Mouse (Mus musculus): ENCODE results near the gene Gm20716. TPM values are rescaled to one million over a fixed set of nuclear protein-coding genes. Genes with fewer than 3 reads are reported as not detected.
A peak's percentile ranks its signal among the peaks of the same experiment; 100 is the strongest.

Gene Gm20716
- polyA plus RNA-seq (2014; fragmentation: Nextera tagmentation; extraction: Ambion mirVana): 21.5 and 22.0 TPM in 2 replicates

DNA sequence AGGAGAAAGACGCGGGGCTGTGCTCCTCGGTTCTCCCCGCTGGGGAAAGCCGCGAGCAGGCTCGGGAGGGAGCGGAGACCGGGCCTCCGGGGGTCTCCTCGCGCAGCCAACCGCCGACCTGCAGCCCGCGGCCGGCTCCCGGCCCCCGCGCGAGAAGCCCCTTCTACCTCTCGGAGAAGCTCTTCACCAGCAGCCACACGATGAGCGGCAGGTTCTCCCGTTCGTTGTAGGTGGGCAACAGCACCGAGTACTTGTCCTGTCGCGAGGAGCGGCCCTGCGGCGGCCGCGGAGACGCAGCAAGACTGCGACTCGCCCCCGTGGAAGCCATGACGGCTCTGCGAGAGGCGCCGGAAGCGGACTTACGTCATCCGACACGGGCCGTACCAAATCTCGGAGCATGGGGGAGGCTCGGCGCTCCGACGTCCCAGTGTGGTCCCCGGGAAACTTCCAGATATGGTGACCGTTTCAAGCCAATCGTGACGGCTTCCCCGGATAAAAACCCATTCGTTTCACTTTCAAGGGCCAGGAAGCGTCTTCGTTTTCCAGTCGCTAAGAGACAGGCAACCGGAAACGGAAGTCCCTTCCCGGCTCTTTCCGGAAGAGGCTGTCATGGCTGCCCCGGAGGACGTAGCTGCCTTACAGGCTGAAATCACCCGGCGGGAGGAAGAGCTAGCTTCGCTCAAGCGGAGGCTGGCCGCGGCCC lies at the start of gene Gm20716, which contains the start of the genes Dpm1 and Mocs3:
Gene Gm20716, minus strand, starts transcription at position 339 of the 703 bp plus-strand sequence.
Gene Dpm1, minus strand, starts transcription at position 566 of the 703 bp plus-strand sequence.
Gene Mocs3, plus strand, starts transcription at position 597 of the 703 bp plus-strand sequence.
- no peaks in the 10 kb centered on the region for H3K9me3 ChIP-seq (ENCODE audit: control insufficient read depth, low read length)
- H3K9ac ChIP-seq (ENCODE audit: low read depth, low read length): peak within 1 kb of the TSS; percentile 95
- peak within 1 kb of the TSS; percentile 93 for H3K27ac ChIP-seq (replicated peaks; ENCODE audit: low read depth, low read length)
- H3K4me1 ChIP-seq (ENCODE audit: control insufficient read depth, insufficient read depth, low read length): peaks cover 18% of the 10 kb centered on the region
- no peaks in the 10 kb centered on the region for H3K27me3 ChIP-seq (replicated peaks; ENCODE audit: control insufficient read depth, insufficient read depth, low read length)
- DNase-seq (ENCODE audit: low spot score): peak; percentile 94
- 0% methylated on average over 61 of the region's 73 CpGs for WGBS
- H3K4me3 ChIP-seq (ENCODE audit: low read depth, low read length): peak within 1 kb of the TSS; percentile 100
- H3K36me3 ChIP-seq (ENCODE audit: control insufficient read depth, insufficient read depth, low read length): peaks cover 41% of the 10 kb centered on the region
- peak; percentile 89 for ATAC-seq (ENCODE audit: low read depth)
- peak within 1 kb of the TSS; percentile 99 for H3K4me2 ChIP-seq (ENCODE audit: low read depth, low read length)

DNA sequence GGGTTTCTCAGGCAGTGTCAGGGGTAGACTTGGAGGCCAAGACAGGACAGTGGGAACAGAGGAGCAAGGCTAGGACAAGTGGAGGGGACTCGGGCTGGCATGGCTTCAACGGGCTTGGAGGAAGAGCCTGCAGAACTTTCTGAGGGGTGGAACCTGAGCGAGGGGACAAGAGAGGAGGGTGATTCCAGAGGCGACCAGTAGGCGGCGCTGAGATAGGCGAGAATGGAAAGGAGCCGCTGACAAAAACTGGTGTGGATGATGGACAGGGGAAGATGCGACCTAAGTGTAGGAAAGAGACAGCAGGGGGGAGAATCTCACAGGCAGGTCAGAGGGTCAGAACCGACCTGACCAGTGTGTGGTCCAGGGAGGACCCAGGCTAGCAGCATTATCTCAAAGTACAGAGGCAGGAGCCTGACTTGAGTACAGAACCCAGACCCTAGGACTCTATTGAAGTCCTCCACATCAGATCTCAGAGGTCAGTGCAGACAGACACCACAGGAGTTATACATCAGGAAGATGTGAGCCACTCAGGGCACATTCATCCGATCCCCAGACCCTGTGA lies 44.3 kb upstream of the Gm20716 start:
- ATAC-seq (ENCODE audit: low read depth) (no peak), DNase-seq (ENCODE audit: low spot score) (peak; percentile 36)
- no peaks in the 10 kb centered on the region for H3K9me3 ChIP-seq (ENCODE audit: control insufficient read depth, low read length)
- no peak overlapping the region for H3K4me2 ChIP-seq (ENCODE audit: low read depth, low read length)
- no peaks in the 10 kb centered on the region for H3K36me3 ChIP-seq (ENCODE audit: control insufficient read depth, insufficient read depth, low read length)
- no peaks in the 10 kb centered on the region for H3K4me1 ChIP-seq (ENCODE audit: control insufficient read depth, insufficient read depth, low read length)
- no peak overlapping the region for H3K27ac ChIP-seq (replicated peaks; ENCODE audit: low read depth, low read length)
- 5% methylated on average over 11 of the region's 11 CpGs for whole genome bisulfite sequencing
- H3K4me3 ChIP-seq (ENCODE audit: low read depth, low read length): no peak overlapping the region
- peaks cover 36% of the 10 kb centered on the region for H3K27me3 ChIP-seq (replicated peaks; ENCODE audit: control insufficient read depth, insufficient read depth, low read length)
- no peak overlapping the region for H3K9ac ChIP-seq (ENCODE audit: low read depth, low read length)

DNA sequence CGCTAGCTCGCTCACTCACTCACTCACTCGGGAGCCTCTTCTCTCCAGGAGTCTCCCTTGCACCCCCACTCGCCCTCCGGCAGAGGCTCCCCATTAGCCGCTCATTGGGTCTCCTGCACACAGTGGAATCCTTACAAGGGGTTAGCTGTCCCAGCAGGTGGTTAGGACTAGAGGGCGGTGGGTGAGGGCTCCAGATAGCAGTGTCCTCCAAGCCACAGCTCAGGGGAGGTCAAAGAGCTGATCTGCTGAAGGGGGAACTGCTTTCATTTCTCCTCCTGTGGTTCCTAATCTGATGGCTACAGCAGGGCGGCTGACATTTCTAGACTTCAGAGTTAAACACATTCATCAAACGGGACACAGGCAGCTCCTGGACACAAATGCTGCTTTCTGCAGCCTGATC lies 43.2 kb upstream of the Gm20716 start:
- no peak overlapping the region for H3K9ac ChIP-seq (ENCODE audit: low read depth, low read length)
- H3K4me3 ChIP-seq (ENCODE audit: low read depth, low read length): no peak overlapping the region
- ATAC-seq (ENCODE audit: low read depth) (no peak), DNase-seq (ENCODE audit: low spot score) (no peak)
- H3K27me3 ChIP-seq (replicated peaks; ENCODE audit: control insufficient read depth, insufficient read depth, low read length): peaks cover 27% of the 10 kb centered on the region
- WGBS: 35% methylated on average over 9 of the region's 9 CpGs
- H3K36me3 ChIP-seq (ENCODE audit: control insufficient read depth, insufficient read depth, low read length): no peaks in the 10 kb centered on the region
- H3K4me2 ChIP-seq (ENCODE audit: low read depth, low read length): no peak overlapping the region
- H3K27ac ChIP-seq (replicated peaks; ENCODE audit: low read depth, low read length): no peak overlapping the region
- H3K9me3 ChIP-seq (ENCODE audit: control insufficient read depth, low read length): no peaks in the 10 kb centered on the region
- no peaks in the 10 kb centered on the region for H3K4me1 ChIP-seq (ENCODE audit: control insufficient read depth, insufficient read depth, low read length)

DNA sequence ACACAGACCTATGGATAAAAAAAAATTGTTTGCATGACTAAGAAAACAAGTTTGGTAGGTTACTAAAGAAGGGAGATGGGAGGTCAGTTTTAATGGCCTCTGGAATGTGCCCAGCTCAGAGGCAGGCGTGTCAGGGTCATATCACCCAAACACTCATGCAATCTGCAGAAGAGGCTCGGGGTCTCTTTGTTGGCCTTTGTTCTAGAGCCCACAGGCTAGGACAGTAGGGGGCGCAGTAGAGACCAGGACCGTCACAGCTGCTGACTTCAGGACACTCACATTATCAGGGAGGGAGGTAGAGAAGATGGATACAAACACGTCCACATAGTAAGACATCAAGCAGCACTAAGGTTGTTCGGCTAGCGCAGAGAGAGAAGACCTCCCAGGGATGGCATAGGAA lies 37.9 kb upstream of the Gm20716 start:
- H3K36me3 ChIP-seq (ENCODE audit: control insufficient read depth, insufficient read depth, low read length): no peaks in the 10 kb centered on the region
- no peaks in the 10 kb centered on the region for H3K9me3 ChIP-seq (ENCODE audit: control insufficient read depth, low read length)
- 36% methylated on average over 7 of the region's 7 CpGs for whole genome bisulfite sequencing
- H3K4me1 ChIP-seq (ENCODE audit: control insufficient read depth, insufficient read depth, low read length): no peaks in the 10 kb centered on the region
- ATAC-seq (ENCODE audit: low read depth): peak; percentile 41; the same call in 1 of the 2 replicates
- H3K9ac ChIP-seq (ENCODE audit: low read depth, low read length): no peak overlapping the region
- H3K4me3 ChIP-seq (ENCODE audit: low read depth, low read length): no peak overlapping the region
- peak overlapping the region; percentile 39; the same call in 1 of the 2 replicates for H3K4me2 ChIP-seq (ENCODE audit: low read depth, low read length)
- no peak for DNase-seq (ENCODE audit: low spot score)
- H3K27ac ChIP-seq (replicated peaks; ENCODE audit: low read depth, low read length): no peak overlapping the region
- H3K27me3 ChIP-seq (replicated peaks; ENCODE audit: control insufficient read depth, insufficient read depth, low read length): no peaks in the 10 kb centered on the region

DNA sequence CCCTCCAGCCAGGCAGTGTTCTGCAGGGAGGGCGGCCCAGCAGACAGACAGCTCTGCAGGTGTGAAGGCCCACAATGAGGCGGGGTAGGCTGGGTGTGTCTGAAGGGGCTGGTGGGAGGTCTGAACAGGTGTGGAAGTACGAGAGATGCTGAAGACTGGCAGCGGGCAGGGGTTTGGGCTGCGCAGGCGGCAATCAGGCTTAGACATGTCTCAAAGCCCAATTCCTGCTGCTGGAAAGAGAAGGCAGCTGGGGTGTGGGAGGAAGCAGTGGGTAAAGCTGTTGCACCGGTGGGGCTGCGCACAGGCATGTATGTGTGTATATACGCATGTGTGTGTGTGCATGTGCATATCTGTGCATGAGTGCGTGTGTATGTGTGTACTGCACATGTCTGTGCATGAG lies 30.7 kb upstream of the Gm20716 start:
- Histone ChIP-seq H3K4me2 (ENCODE audit: low read depth, low read length) (no peak overlapping the region), H3K27ac (replicated peaks; ENCODE audit: low read depth, low read length) (no peak overlapping the region), H3K36me3 (ENCODE audit: control insufficient read depth, insufficient read depth, low read length) (no peaks in the 10 kb centered on the region), H3K9me3 (ENCODE audit: control insufficient read depth, low read length) (no peaks in the 10 kb centered on the region), H3K4me3 (ENCODE audit: low read depth, low read length) (no peak overlapping the region), H3K27me3 (replicated peaks; ENCODE audit: control insufficient read depth, insufficient read depth, low read length) (no peaks in the 10 kb centered on the region), H3K4me1 (ENCODE audit: control insufficient read depth, insufficient read depth, low read length) (no peaks in the 10 kb centered on the region), H3K9ac (ENCODE audit: low read depth, low read length) (no peak overlapping the region)
- DNase-seq (ENCODE audit: low spot score) (peak; percentile 62), ATAC-seq (ENCODE audit: low read depth) (peak; percentile 69)
- 88% methylated on average over 10 of the region's 10 CpGs for WGBS

DNA sequence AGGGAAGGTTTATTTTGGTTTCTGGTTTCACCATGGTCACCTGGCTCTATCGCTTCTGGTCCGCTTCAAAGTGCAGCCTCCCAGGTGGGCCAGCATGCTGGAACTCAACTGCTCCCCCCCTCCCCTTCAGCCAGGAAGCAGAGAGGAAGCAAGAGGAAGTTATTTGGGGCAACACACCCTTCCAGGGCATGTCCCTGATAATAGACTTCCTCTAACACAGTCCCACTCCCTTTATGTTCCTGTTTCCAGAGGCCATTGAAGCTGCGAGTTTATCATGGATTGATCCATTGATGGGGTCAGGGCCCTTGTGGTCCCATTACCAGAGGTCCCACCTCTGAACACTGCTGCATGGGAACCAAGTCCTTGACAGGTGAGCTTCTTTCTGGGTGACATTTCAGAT lies 30.0 kb upstream of the Gm20716 start:
- no peaks in the 10 kb centered on the region for H3K36me3 ChIP-seq (ENCODE audit: control insufficient read depth, insufficient read depth, low read length)
- H3K4me3 ChIP-seq (ENCODE audit: low read depth, low read length): no peak overlapping the region
- no peak for ATAC-seq (ENCODE audit: low read depth)
- no peak overlapping the region for H3K4me2 ChIP-seq (ENCODE audit: low read depth, low read length)
- 93% methylated on average over 3 of the region's 3 CpGs for WGBS
- H3K27me3 ChIP-seq (replicated peaks; ENCODE audit: control insufficient read depth, insufficient read depth, low read length): no peaks in the 10 kb centered on the region
- DNase-seq (ENCODE audit: low spot score): no peak
- H3K9ac ChIP-seq (ENCODE audit: low read depth, low read length): no peak overlapping the region
- H3K4me1 ChIP-seq (ENCODE audit: control insufficient read depth, insufficient read depth, low read length): no peaks in the 10 kb centered on the region
- no peak overlapping the region for H3K27ac ChIP-seq (replicated peaks; ENCODE audit: low read depth, low read length)
- no peaks in the 10 kb centered on the region for H3K9me3 ChIP-seq (ENCODE audit: control insufficient read depth, low read length)

DNA sequence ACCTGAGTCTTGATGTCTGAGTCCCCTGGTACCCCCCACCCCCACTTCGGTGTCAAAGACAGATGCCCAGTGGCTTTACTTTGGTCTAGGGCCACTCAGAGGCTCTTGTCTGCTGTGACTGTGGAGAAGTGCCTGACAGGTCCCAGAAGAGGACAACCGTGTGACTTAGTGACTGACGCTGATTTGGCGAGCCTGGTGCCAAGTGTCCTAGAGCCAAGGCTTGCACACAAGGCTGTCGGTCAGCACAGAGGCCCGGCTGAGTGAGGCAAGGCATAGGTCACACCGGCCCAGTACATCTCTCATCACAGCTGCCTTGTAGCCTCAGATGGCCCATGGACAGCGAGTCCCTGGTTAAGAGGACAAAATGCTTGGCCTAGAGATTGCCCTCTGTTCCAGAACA lies 28.9 kb upstream of the Gm20716 start:
- no peaks in the 10 kb centered on the region for H3K4me1 ChIP-seq (ENCODE audit: control insufficient read depth, insufficient read depth, low read length)
- H3K9me3 ChIP-seq (ENCODE audit: control insufficient read depth, low read length): no peaks in the 10 kb centered on the region
- H3K4me2 ChIP-seq (ENCODE audit: low read depth, low read length): no peak overlapping the region
- DNase-seq (ENCODE audit: low spot score) (no peak), ATAC-seq (ENCODE audit: low read depth) (no peak)
- no peak overlapping the region for H3K9ac ChIP-seq (ENCODE audit: low read depth, low read length)
- no peak overlapping the region for H3K4me3 ChIP-seq (ENCODE audit: low read depth, low read length)
- H3K27ac ChIP-seq (replicated peaks; ENCODE audit: low read depth, low read length): no peak overlapping the region
- no peaks in the 10 kb centered on the region for H3K27me3 ChIP-seq (replicated peaks; ENCODE audit: control insufficient read depth, insufficient read depth, low read length)
- 87% methylated on average over 8 of the region's 8 CpGs for WGBS
- H3K36me3 ChIP-seq (ENCODE audit: control insufficient read depth, insufficient read depth, low read length): no peaks in the 10 kb centered on the region

DNA sequence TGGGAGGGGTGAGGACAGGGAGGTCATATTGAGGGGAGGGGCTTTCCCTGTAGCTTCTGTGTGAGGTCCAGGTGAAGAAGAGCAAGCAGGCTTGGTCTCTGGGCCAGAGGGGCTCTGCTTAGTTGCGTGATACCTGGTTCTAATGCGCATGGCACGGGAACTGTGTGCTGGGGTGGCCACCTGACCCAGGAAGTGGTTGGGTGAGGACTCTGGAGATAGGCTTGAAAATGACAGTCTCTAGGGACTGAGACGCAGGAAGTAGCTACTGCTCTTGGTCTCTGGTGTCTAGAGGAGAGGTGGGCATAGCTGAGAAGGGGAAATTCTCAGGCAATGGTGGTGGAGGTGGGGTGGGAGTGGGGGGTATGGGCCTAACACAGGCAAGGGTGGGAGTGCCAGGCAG lies 27.0 kb upstream of the Gm20716 start:
- H3K27ac ChIP-seq (replicated peaks; ENCODE audit: low read depth, low read length): no peak overlapping the region
- H3K9me3 ChIP-seq (ENCODE audit: control insufficient read depth, low read length): no peaks in the 10 kb centered on the region
- no peak overlapping the region for H3K9ac ChIP-seq (ENCODE audit: low read depth, low read length)
- ATAC-seq (ENCODE audit: low read depth) (no peak), DNase-seq (ENCODE audit: low spot score) (no peak)
- H3K4me2 ChIP-seq (ENCODE audit: low read depth, low read length): no peak overlapping the region
- no peak overlapping the region for H3K4me3 ChIP-seq (ENCODE audit: low read depth, low read length)
- H3K36me3 ChIP-seq (ENCODE audit: control insufficient read depth, insufficient read depth, low read length): no peaks in the 10 kb centered on the region
- H3K4me1 ChIP-seq (ENCODE audit: control insufficient read depth, insufficient read depth, low read length): no peaks in the 10 kb centered on the region
- H3K27me3 ChIP-seq (replicated peaks; ENCODE audit: control insufficient read depth, insufficient read depth, low read length): no peaks in the 10 kb centered on the region
- WGBS: 95% methylated on average over 4 of the region's 4 CpGs

DNA sequence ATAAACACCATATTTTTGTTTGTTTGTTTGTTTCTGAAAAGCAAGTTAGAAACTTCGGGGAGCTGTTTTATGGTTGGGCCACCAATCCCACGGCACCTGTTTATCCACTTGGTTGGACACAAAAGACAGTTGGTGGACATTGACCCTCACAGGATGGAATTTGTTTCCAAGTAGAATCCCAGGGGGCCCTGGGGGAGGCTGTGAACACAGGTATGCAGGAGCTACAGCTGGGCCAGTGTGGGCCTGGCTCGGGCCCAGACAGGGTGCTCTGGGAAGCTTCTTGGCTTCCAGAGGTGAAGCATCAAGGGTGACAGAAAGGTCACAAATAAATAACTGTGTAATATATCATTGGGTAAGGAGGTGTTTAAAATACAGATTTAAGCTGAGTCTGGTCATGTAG lies 26.3 kb upstream of the Gm20716 start:
- no peak for ATAC-seq (ENCODE audit: low read depth)

More for the DNA sequence above, 26.3 kb upstream of the Gm20716 start:
- H3K27me3 ChIP-seq (replicated peaks; ENCODE audit: control insufficient read depth, insufficient read depth, low read length): no peaks in the 10 kb centered on the region
- no peak overlapping the region for H3K9ac ChIP-seq (ENCODE audit: low read depth, low read length)
- DNase-seq (ENCODE audit: low spot score): no peak
- WGBS: 81% methylated on average over 3 of the region's 3 CpGs
- no peaks in the 10 kb centered on the region for H3K9me3 ChIP-seq (ENCODE audit: control insufficient read depth, low read length)
- H3K4me1 ChIP-seq (ENCODE audit: control insufficient read depth, insufficient read depth, low read length): no peaks in the 10 kb centered on the region
- H3K4me3 ChIP-seq (ENCODE audit: low read depth, low read length): no peak overlapping the region
- no peaks in the 10 kb centered on the region for H3K36me3 ChIP-seq (ENCODE audit: control insufficient read depth, insufficient read depth, low read length)
- H3K4me2 ChIP-seq (ENCODE audit: low read depth, low read length): no peak overlapping the region
- H3K27ac ChIP-seq (replicated peaks; ENCODE audit: low read depth, low read length): no peak overlapping the region

All from embryonic facial prominence, embryonic 14.5 days (tissue).